Mouse (Mus musculus) kidney, embryonic 16.5 days (tissue): ENCODE data around the gene Il5ra. TPM values are rescaled to one million over a fixed set of nuclear protein-coding genes. Genes with fewer than 3 reads are reported as not detected.
A peak's percentile ranks its signal among the peaks of the same experiment; 100 is the strongest.

Experiments
- ATAC-seq: fragments of 200-750 bp; cut with Nextera tagmentation; 2 replicates; pipeline ENCODE4 v1.8.0; 2017; ENCODE audit warnings: moderate TSS enrichment; ENCODE audit not compliant: low FRiP score, low TSS enrichment
- H3K27ac ChIP-seq: fragments of 300-500 bp; sonication (generic); 2 replicates; pipeline ENCODE4 v1.5.1; 2014; ENCODE audit warnings: low read length
- H3K27me3 ChIP-seq: fragments of 300-500 bp; sonication (generic); 2 replicates; pipeline ENCODE4 v1.6.1; 2014; ENCODE audit warnings: low read length, control low read depth, mixed read lengths; ENCODE audit not compliant: insufficient read depth
- H3K36me3 ChIP-seq: fragments of 300-500 bp; sonication (generic); 2 replicates; pipeline ENCODE4 v1.6.1; 2014; ENCODE audit warnings: low read length, control low read depth, mixed read lengths; ENCODE audit not compliant: insufficient read depth
- H3K4me1 ChIP-seq: fragments of 300-500 bp; sonication (generic); 2 replicates; pipeline ENCODE4 v1.6.1; 2014; ENCODE audit warnings: low read length, control low read depth, mixed read lengths; ENCODE audit not compliant: insufficient read depth
- H3K4me2 ChIP-seq: fragments of 300-500 bp; sonication (generic); replicated peaks from 2 replicates; pipeline ENCODE4 v1.6.1; 2014; ENCODE audit warnings: low read depth, low read length
- H3K4me3 ChIP-seq: fragments of 300-500 bp; sonication (generic); 2 replicates; pipeline ENCODE4 v1.5.1; 2014; ENCODE audit warnings: mild to moderate bottlenecking, low read length
- H3K9ac ChIP-seq: fragments of 300-500 bp; sonication (generic); replicated peaks from 2 replicates; pipeline ENCODE4 v1.6.1; 2014; ENCODE audit warnings: low read length
- H3K9me3 ChIP-seq: fragments of 300-500 bp; sonication (generic); 2 replicates; pipeline ENCODE4 v1.6.1; 2016; ENCODE audit warnings: low read length, control low read depth
- WGBS: fragments of 180-500 bp; shearing (Covaris S2); extraction: QIAGEN DNeasy Blood & Tissue Kit; methylation state at CpG from one replicate; pipeline ENCODE4 v1.1.7; 2014; 5-methylcytosine and 5-hydroxymethylcytosine counted together
- polyA plus RNA-seq: library from polyadenylated mRNA; unstranded; fragments of >200 nt; fragmentation: Nextera tagmentation; extraction: Ambion mirVana; gene quantifications from 2 replicates; pipeline ENCODE4 v1.2.1, GENCODE M21; 2015

The Il5ra gene
- polyA plus RNA-seq, 1 experiment from 2014 or later = 0.60 TPM

- peak; percentile 76 for ATAC-seq
- H3K27ac ChIP-seq = no peak overlapping the region
- no peaks in the 10 kb centered on the region for H3K27me3 ChIP-seq
- H3K9ac ChIP-seq = no peak overlapping the region
- peaks cover 5% of the 10 kb centered on the region; the same call in 1 of the 2 replicates for H3K4me1 ChIP-seq
- no peak overlapping the region for H3K4me2 ChIP-seq
- H3K36me3 ChIP-seq = no peaks in the 10 kb centered on the region
- 20% methylated on average over 3 of the region's 3 CpGs for WGBS
- no peak overlapping the region for H3K4me3 ChIP-seq
- no peaks in the 10 kb centered on the region for H3K9me3 ChIP-seq
Observed at GRCm38 (mm10) chr6:106705506-106706035, 43.3 kb downstream of the Il5ra start.

DNA sequence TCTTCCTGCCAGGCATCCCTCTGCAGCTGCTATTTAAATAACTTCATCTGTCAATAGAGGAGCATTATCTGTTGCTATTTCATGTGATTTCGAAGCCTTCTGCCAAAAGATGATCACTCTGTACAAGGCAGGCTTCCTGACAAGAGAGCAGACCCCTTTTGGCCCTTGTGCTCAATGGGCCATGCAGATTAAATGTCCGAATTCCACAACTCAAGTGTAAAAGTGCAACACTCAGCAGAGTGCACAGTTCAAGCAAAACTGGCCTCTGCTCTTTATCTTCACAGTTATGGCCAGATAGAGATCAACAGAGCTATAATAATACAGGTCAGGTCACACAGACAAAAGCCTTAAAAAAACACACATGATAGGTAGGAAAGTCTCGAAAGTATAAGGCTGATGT, 46.9 kb downstream of the Il5ra start:
- no peak overlapping the region for H3K27ac ChIP-seq
- 25% methylated on average over 3 of the region's 3 CpGs for WGBS
- H3K4me2 ChIP-seq = no peak overlapping the region
- H3K9me3 ChIP-seq = no peaks in the 10 kb centered on the region
- H3K4me1 ChIP-seq = peaks cover 5% of the 10 kb centered on the region; the same call in 1 of the 2 replicates
- no peak overlapping the region for H3K9ac ChIP-seq
- H3K27me3 ChIP-seq = no peaks in the 10 kb centered on the region
- peak; percentile 61; the same call in 1 of the 2 replicates for ATAC-seq
- H3K4me3 ChIP-seq = no peak overlapping the region
- H3K36me3 ChIP-seq = no peaks in the 10 kb centered on the region

DNA sequence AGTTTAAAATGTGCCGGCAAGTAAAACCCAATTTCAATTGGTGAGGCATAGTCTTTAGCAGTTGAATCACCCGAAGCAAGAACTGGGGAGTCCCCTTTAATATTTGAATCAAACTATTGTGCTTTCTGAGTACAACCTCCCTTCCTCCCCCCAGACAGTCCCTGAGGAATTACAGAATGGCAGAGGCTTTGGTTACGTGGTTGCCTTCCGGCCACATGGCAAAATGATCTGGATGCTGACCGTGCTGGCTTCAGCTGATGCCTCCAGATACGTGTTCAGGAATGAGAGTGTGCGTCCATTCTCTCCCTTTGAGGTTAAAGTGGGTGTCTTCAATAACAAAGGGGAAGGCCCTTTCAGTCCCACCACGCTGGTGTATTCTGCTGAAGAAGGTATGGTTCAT, 73.3 kb downstream of the Il5ra start:
- no peak for ATAC-seq
- H3K9ac ChIP-seq = no peak overlapping the region
- no peak overlapping the region for H3K4me3 ChIP-seq
- no peak overlapping the region for H3K4me2 ChIP-seq
- no peak overlapping the region for H3K27ac ChIP-seq
- H3K36me3 ChIP-seq = no peaks in the 10 kb centered on the region
- 83% methylated on average over 8 of the region's 8 CpGs for WGBS
- H3K27me3 ChIP-seq = no peaks in the 10 kb centered on the region
- H3K4me1 ChIP-seq = no peaks in the 10 kb centered on the region
- no peaks in the 10 kb centered on the region for H3K9me3 ChIP-seq

DNA sequence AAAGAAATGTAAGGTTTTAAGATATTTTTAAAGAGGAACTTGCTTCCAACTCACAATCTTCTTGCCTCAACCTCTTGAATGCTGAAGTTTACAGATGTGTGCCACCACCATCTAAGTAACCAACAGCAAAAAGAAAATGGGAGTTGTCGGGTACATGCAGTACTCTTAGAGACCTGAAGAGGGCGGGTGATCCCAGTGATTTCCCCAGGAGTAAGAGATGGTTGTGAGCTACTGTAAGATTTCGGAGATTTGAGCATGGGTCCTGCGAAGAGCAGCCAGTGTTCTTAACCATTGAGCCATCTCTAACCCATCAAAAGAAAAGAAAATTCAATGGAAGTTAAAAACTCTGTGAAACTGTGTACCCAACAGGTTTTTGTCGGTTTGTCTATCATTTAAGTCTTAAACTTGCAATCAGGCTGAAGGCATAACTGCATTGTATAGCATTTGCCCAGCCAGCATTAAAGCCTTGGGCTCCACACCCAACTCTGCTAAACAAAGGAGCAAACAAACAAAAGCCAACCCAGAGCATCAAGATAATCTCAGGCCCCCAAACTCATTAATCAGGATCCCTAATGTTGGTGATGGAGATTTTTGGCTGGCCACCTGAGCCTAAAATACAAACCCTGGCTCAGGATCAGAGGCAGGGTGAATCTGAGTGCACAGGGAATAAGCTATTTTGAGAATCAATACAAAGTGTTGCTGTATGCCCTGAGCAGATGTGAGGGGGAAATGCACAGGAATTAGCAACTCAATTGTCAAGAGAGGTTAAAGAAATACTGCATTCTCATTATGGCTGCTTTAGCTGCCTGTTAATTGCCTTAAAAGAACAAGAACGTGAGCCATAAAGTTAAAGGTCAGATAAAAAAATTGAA, 84.8 kb downstream of the Il5ra start:
- Histone ChIP-seq H3K9me3 (no peaks in the 10 kb centered on the region), H3K4me2 (no peak overlapping the region), H3K27ac (no peak overlapping the region), H3K9ac (no peak overlapping the region), H3K36me3 (no peaks in the 10 kb centered on the region), H3K27me3 (no peaks in the 10 kb centered on the region), H3K4me3 (no peak overlapping the region), H3K4me1 (no peaks in the 10 kb centered on the region)
- 0 out of 2 replicates have a peak, but pooled peaks have one; percentile 59 for ATAC-seq
- 34% methylated on average over 6 of the region's 6 CpGs for WGBS

Other genes starting within 250 kb of the Il5ra start
- 60.0 and 63.5 TPM in 2 replicates for gene Trnt1, start 20.1 kb upstream of the Il5ra start, polyA plus RNA-seq
- gene Crbn, start 51.0 kb upstream of the Il5ra start, polyA plus RNA-seq = 52.2 and 53.8 TPM in 2 replicates